Mouse (Mus musculus): ENCODE measurements at regions not wholly inside any gene's neighbourhood (a gene's known extent, or its start where the extent isn't known, plus 50 kb on each side); places are given as distances from the start of the nearest gene placed in this dataset.

DNA sequence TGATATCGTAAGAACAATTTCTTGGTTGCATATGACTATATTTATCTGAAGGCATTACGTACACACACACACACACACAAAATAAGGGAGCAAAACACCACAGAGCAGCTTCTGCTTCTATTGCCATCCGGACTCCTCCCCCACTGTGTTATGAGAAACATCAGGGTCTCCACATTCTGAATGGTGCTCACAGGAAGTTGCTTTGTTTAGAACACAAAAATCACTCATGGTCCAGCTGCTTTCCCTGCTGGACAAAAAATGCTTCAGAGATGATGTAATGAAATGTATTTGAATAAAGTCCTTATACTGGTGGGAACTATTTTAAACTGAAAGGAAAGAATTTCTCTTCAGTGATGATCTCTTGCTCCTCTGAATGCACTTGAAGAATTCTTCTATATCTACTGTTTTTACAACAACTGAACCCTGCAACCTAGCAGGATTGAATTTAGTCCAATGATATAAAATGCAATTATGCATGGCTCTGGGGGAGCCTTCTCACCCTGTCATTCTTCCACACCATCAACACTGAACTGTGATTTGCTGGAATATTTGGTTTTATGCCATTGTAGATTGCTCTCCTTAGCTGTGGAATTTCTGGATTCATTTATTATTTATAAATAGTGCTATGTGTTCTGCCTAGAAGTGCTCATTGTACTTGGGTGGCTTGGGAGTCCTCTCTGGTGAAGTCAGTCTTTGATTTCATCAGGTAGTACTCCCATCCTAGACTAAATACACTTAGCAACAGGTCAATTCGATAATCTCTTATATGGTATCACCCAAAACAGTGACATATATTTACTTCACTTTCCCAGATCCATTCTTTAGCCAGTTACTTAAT, 296.7 kb upstream of the Pitrm1 start:
- Histone ChIP-seq H3K9me3 (ENCODE audit: control insufficient read depth, low read length) (no peaks in the 10 kb centered on the region), H3K27me3 (ENCODE audit: control insufficient read depth, insufficient read depth, low read length) (no peaks in the 10 kb centered on the region), H3K4me2 (ENCODE audit: low read depth, low read length) (no peak overlapping the region), H3K27ac (ENCODE audit: low read depth, low read length) (no peak overlapping the region), H3K4me3 (ENCODE audit: low read depth, low read length) (no peak overlapping the region), H3K9ac (replicated peaks; ENCODE audit: low read depth, low read length) (no peak overlapping the region), H3K36me3 (ENCODE audit: control insufficient read depth, insufficient read depth, low read length) (no peaks in the 10 kb centered on the region), H3K4me1 (ENCODE audit: control insufficient read depth, insufficient read depth, low read length) (no peaks in the 10 kb centered on the region)
- ATAC-seq (ENCODE audit: low read depth), result peak; percentile 49; the same call in 1 of the 2 replicates
- WGBS, result 65% methylated on average over 4 of the region's 4 CpGs

DNA sequence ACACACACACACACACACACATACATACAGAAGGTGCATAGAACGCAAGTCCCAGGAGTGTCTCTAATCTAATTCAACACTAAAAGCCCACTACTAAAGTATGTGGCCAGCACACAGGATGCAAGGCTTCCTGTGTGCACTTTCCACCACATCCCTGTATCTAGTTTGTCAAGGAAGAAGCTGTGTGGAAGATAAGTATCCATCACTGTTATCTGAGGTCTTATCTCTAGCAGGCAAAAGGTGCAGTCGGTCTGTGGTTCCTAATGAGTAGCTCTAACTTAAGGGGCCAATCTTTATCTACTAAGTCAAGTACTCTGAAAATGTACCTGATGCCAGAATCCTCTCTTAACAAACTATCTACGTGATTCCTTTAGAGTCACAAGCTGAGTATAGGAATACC, 295.8 kb upstream of the Pitrm1 start:
- WGBS, result 90% methylated on average over 3 of the region's 3 CpGs
- H3K4me3 ChIP-seq (ENCODE audit: low read depth, low read length), result no peak overlapping the region

DNA sequence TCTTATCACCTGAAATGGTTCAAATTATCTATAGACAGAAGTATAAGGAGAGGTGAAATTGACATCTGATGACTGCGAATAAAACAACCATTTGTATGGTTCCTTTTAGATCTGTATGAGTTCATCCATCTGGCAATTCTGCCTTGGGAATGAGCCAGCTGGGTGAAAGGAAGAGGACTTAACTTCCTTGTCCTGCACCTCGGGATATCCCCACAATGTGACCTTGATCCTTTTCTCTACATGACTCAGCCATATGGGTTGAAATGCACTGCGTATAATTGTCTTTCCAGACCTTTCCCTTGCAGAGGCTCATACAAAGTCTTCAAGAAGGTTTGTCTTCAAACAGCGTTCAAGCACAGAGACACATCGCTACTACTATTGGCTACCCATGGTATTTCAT, 292.6 kb upstream of the Pitrm1 start:
- ATAC-seq (ENCODE audit: low read depth), result no peak
- H3K4me2 ChIP-seq (ENCODE audit: low read depth, low read length), result no peak overlapping the region
- H3K27me3 ChIP-seq (ENCODE audit: control insufficient read depth, insufficient read depth, low read length), result no peaks in the 10 kb centered on the region
- no peak overlapping the region for H3K4me3 ChIP-seq (ENCODE audit: low read depth, low read length)
- H3K9me3 ChIP-seq (ENCODE audit: control insufficient read depth, low read length), result no peaks in the 10 kb centered on the region
- 94% methylated on average over 5 of the region's 5 CpGs for WGBS
- no peak overlapping the region for H3K27ac ChIP-seq (ENCODE audit: low read depth, low read length)
- H3K4me1 ChIP-seq (ENCODE audit: control insufficient read depth, insufficient read depth, low read length), result no peaks in the 10 kb centered on the region
- no peak overlapping the region for H3K9ac ChIP-seq (replicated peaks; ENCODE audit: low read depth, low read length)
- H3K36me3 ChIP-seq (ENCODE audit: control insufficient read depth, insufficient read depth, low read length), result no peaks in the 10 kb centered on the region

More for the DNA sequence above, 295.8 kb upstream of the Pitrm1 start:
- H3K36me3 ChIP-seq (ENCODE audit: control insufficient read depth, insufficient read depth, low read length), result no peaks in the 10 kb centered on the region
- no peak for ATAC-seq (ENCODE audit: low read depth)
- H3K27me3 ChIP-seq (ENCODE audit: control insufficient read depth, insufficient read depth, low read length), result no peaks in the 10 kb centered on the region
- H3K4me2 ChIP-seq (ENCODE audit: low read depth, low read length), result no peak overlapping the region
- H3K4me1 ChIP-seq (ENCODE audit: control insufficient read depth, insufficient read depth, low read length), result no peaks in the 10 kb centered on the region
- no peak overlapping the region for H3K27ac ChIP-seq (ENCODE audit: low read depth, low read length)
- H3K9ac ChIP-seq (replicated peaks; ENCODE audit: low read depth, low read length), result no peak overlapping the region
- H3K9me3 ChIP-seq (ENCODE audit: control insufficient read depth, low read length), result no peaks in the 10 kb centered on the region

DNA sequence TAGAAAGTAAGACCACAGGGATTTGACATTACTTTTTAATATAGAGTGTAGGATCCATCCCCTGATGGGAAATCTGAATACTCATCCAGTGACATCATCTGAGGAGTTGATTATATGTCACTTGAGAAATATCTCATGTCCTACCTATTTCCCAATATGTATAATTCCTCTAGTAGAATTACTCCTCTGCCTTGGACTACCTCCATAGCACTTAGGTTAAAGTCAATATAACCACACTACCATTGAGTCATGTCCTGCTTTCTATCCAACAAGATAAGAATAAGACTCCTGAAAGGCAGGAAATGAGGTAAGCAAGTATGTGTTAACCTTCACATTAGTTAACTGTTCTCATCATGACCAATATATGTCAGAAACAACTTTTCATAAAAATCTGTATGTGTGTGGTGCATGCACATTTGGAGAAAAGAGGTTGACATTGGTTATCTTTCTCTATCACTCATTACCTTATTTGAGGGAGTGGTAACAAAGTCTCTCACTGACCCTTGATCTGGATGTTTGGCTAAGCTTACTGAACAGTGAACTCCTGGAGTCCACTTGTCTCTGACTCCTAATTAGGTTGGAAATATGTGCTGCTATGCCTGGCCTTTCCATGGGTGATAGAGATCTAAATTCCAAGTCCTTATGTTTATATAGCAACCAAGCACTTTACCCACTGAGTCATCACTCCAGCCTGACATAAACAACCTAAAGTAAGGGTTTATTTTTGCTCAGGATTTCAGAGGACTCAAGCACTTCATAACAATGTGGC, 292.0 kb upstream of the Pitrm1 start:
- no peaks in the 10 kb centered on the region for H3K27me3 ChIP-seq (ENCODE audit: control insufficient read depth, insufficient read depth, low read length)
- H3K27ac ChIP-seq (ENCODE audit: low read depth, low read length), result no peak overlapping the region
- H3K4me3 ChIP-seq (ENCODE audit: low read depth, low read length), result no peak overlapping the region
- H3K4me1 ChIP-seq (ENCODE audit: control insufficient read depth, insufficient read depth, low read length), result no peaks in the 10 kb centered on the region
- no peak overlapping the region for H3K9ac ChIP-seq (replicated peaks; ENCODE audit: low read depth, low read length)
- H3K36me3 ChIP-seq (ENCODE audit: control insufficient read depth, insufficient read depth, low read length), result no peaks in the 10 kb centered on the region
- no peak for ATAC-seq (ENCODE audit: low read depth)
- no peaks in the 10 kb centered on the region for H3K9me3 ChIP-seq (ENCODE audit: control insufficient read depth, low read length)
- H3K4me2 ChIP-seq (ENCODE audit: low read depth, low read length), result no peak overlapping the region

DNA sequence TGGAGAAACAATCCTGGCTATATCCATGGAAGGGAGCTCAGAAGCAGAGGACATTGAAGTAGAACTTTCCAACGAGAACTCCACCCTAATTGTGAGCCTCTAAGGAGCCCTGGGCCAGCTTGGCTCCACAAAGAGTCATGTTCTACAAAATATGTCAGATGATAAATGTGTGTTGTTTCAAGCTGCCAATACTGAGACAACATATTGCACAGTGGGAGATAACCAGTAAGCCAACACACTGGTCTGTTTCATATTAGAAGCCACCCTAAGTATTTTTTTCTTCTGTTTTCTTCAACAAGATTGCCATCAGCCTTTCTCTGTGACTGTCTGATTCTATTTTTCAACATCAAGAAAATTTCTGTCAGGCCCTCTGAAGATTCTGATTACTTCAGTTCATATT, 289.5 kb upstream of the Pitrm1 start:
- WGBS, result 62% methylated on average over 1 of the region's 1 CpGs
- H3K9me3 ChIP-seq (ENCODE audit: control insufficient read depth, low read length), result no peaks in the 10 kb centered on the region
- H3K27me3 ChIP-seq (ENCODE audit: control insufficient read depth, insufficient read depth, low read length), result no peaks in the 10 kb centered on the region
- H3K9ac ChIP-seq (replicated peaks; ENCODE audit: low read depth, low read length), result no peak overlapping the region
- H3K4me3 ChIP-seq (ENCODE audit: low read depth, low read length), result no peak overlapping the region
- H3K36me3 ChIP-seq (ENCODE audit: control insufficient read depth, insufficient read depth, low read length), result no peaks in the 10 kb centered on the region
- ATAC-seq (ENCODE audit: low read depth), result no peak
- no peak overlapping the region for H3K27ac ChIP-seq (ENCODE audit: low read depth, low read length)
- no peaks in the 10 kb centered on the region for H3K4me1 ChIP-seq (ENCODE audit: control insufficient read depth, insufficient read depth, low read length)
- no peak overlapping the region for H3K4me2 ChIP-seq (ENCODE audit: low read depth, low read length)

DNA sequence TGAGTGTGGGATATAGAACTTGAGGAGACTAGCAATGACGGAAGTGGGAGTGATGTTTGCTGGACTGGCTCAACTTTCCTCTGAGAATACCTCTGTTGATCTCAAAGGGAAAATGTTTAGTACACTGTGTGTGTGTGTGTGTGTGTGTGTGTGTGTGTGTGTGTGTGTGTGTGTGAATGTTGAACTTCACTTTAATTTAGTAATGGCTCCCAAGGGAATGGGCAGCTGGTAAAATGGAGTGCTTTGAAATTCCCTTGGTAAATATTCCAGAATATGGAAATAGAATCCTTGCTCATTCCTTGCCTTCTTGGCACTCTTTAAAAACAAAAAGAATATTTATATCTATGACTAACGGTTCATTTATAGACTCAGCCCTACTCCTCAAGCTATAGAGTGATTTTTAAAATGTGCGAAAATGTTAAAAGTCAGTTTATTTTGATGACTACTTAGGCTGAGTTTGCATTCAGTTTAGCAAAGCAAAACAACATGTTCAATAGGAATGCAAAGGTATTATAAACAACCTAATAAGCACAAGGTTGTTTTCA, 287.6 kb upstream of the Pitrm1 start:
- no peaks in the 10 kb centered on the region for H3K9me3 ChIP-seq (ENCODE audit: control insufficient read depth, low read length)
- ATAC-seq (ENCODE audit: low read depth), result no peak
- WGBS, result 89% methylated on average over 3 of the region's 3 CpGs
- no peaks in the 10 kb centered on the region for H3K4me1 ChIP-seq (ENCODE audit: control insufficient read depth, insufficient read depth, low read length)
- no peak overlapping the region for H3K4me2 ChIP-seq (ENCODE audit: low read depth, low read length)
- no peaks in the 10 kb centered on the region for H3K27me3 ChIP-seq (ENCODE audit: control insufficient read depth, insufficient read depth, low read length)
- no peak overlapping the region for H3K27ac ChIP-seq (ENCODE audit: low read depth, low read length)
- no peak overlapping the region for H3K9ac ChIP-seq (replicated peaks; ENCODE audit: low read depth, low read length)
- H3K4me3 ChIP-seq (ENCODE audit: low read depth, low read length), result no peak overlapping the region
- no peaks in the 10 kb centered on the region for H3K36me3 ChIP-seq (ENCODE audit: control insufficient read depth, insufficient read depth, low read length)

DNA sequence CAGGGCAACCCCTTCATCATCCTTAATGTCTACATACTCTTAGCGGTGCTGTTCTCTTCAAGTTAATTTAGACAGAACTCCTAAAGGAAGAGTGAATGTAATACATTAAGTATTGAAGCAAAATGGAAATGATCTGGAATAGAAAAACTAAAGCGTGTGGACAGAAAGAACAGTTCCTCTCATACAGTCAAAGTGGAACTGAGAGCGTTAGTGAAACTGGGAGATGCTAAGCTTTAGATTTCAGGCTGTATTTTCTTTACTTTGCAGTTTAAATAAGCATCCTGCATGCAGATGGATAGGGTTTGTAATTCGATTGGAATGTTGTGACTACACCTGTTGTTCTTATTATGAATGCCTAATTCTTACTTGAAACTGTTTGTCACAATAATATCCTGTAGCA, 286.5 kb upstream of the Pitrm1 start:
- Histone ChIP-seq H3K4me2 (ENCODE audit: low read depth, low read length) (no peak overlapping the region), H3K27me3 (ENCODE audit: control insufficient read depth, insufficient read depth, low read length) (no peaks in the 10 kb centered on the region), H3K9me3 (ENCODE audit: control insufficient read depth, low read length) (no peaks in the 10 kb centered on the region), H3K4me1 (ENCODE audit: control insufficient read depth, insufficient read depth, low read length) (no peaks in the 10 kb centered on the region), H3K27ac (ENCODE audit: low read depth, low read length) (no peak overlapping the region), H3K4me3 (ENCODE audit: low read depth, low read length) (no peak overlapping the region), H3K9ac (replicated peaks; ENCODE audit: low read depth, low read length) (no peak overlapping the region), H3K36me3 (ENCODE audit: control insufficient read depth, insufficient read depth, low read length) (no peaks in the 10 kb centered on the region)
- no peak for ATAC-seq (ENCODE audit: low read depth)
- 84% methylated on average over 4 of the region's 4 CpGs for WGBS

DNA sequence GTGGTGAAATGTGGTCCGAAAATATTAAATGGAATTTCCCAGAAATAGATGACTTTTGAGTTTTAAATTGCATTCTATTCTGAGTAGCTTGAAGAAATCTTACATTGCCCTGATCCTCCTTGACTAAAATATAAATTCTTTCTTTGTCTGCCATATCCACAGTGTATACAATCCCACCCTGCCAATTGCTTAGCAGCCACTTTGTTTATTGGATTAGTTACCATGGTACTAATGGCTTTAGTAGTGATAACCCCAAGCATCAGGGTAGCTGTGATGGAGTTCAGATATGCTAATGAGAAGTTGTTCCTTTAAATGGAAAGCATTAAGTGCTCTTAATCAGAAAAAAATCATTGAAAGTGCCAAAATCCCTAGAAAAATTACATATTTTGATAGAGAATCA, 277.4 kb upstream of the Pitrm1 start:
- ATAC-seq (ENCODE audit: low read depth), result no peak
- no peaks in the 10 kb centered on the region; the same call in 1 of the 2 replicates for H3K9me3 ChIP-seq (ENCODE audit: control insufficient read depth, low read length)
- no peak overlapping the region for H3K27ac ChIP-seq (ENCODE audit: low read depth, low read length)
- no peak overlapping the region for H3K4me2 ChIP-seq (ENCODE audit: low read depth, low read length)
- 90% methylated on average over 1 of the region's 1 CpGs for WGBS
- no peaks in the 10 kb centered on the region for H3K27me3 ChIP-seq (ENCODE audit: control insufficient read depth, insufficient read depth, low read length)
- H3K9ac ChIP-seq (replicated peaks; ENCODE audit: low read depth, low read length), result no peak overlapping the region
- no peaks in the 10 kb centered on the region for H3K36me3 ChIP-seq (ENCODE audit: control insufficient read depth, insufficient read depth, low read length)
- no peaks in the 10 kb centered on the region for H3K4me1 ChIP-seq (ENCODE audit: control insufficient read depth, insufficient read depth, low read length)
- no peak overlapping the region for H3K4me3 ChIP-seq (ENCODE audit: low read depth, low read length)

DNA sequence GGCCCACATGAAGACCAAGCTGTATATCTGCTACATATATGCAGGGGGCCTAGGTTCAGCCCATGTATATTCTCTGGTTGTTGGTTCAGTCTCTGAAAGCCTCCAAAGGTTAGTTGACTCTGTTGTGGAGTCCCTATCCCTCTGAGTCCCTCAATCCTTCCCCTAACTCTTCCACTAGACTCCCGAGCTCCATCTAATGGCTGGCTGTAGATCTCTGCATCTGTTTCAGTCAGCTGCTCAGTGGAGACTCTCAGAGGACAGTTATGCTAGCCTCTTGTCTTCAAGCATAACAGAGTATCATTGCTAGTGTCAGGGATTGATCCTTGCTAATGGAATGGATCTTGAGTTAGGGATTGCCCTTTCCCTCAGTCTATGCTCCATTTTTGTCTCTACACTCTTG, 275.0 kb upstream of the Pitrm1 start:
- ATAC-seq (ENCODE audit: low read depth), result no peak
- Histone ChIP-seq H3K27ac (ENCODE audit: low read depth, low read length) (no peak overlapping the region), H3K27me3 (ENCODE audit: control insufficient read depth, insufficient read depth, low read length) (no peaks in the 10 kb centered on the region), H3K9ac (replicated peaks; ENCODE audit: low read depth, low read length) (no peak overlapping the region), H3K9me3 (ENCODE audit: control insufficient read depth, low read length) (no peaks in the 10 kb centered on the region; the same call in 1 of the 2 replicates), H3K4me3 (ENCODE audit: low read depth, low read length) (no peak overlapping the region), H3K36me3 (ENCODE audit: control insufficient read depth, insufficient read depth, low read length) (no peaks in the 10 kb centered on the region), H3K4me2 (ENCODE audit: low read depth, low read length) (no peak overlapping the region), H3K4me1 (ENCODE audit: control insufficient read depth, insufficient read depth, low read length) (no peaks in the 10 kb centered on the region)
- 81% methylated on average over 1 of the region's 1 CpGs for WGBS
